Mouse (Mus musculus): ENCODE results near the gene Atxn7l1.

DNA sequence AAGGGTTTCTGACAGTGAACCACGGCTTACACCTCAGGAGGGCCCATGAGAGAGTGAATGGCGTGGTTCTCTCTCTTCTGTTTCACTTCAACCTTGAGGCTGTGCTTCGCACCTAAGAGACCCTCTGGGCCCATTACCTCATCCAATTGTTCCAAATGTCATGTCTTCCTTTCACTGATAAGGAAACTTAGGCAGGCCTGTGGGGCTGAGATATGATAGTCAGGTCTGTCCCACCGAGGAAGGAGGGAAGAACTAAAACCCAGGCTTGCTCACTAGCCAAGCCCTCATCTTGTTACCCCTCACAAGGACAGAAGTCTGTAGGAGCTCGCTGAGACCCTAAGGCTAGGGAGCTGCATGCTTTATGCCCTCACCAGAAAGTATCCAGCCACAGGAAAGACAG is 187.5 kb downstream of the Atxn7l1 start:
- TF ChIP-seq CTCF (IDR thresholded peaks at IDR 0.05; ENCODE audit: borderline replicate concordance, control insufficient read depth, extremely low read depth, insufficient read depth, low read length, poor library complexity) (no peak), POLR2A (IDR thresholded peaks at IDR 0.05; ENCODE audit: control insufficient read depth, extremely low read depth, insufficient read depth, low read length, poor library complexity) (no peak)
